Mouse (Mus musculus): ENCODE data around the gene Zmiz1.

Zmiz1 gene

DNA sequence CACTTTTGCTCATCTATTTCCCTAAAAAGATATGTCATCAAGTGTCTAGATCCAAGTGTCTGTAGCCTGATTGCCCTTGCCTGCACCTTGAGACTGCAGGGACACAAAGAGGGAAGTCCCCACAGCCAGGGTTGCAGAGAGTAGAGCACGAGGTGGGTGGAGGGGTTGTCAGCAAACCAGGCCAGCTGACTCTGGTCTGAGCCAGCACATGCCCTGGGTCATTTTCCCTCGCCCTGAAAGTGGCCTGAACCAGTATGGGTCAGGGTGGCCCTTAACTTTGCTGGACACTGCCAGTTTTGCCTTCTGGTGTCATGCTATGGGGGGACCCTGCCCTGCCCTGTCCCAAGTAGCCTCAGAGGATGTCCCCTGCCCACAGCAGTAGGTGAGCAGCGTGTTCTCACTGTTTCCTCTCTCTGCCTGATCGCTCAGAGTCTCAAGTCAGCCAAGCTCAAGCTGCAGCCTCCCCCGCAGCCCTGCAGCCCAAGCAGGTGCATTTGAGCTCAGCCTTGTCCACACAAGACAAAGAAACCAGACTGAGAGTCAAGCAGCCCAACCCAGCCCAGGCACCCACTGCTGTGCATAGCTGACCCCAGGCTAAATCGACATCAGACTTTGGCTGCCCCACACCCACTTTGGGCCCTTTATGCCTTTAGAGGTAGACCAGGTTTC, 14.1 kb downstream of the Zmiz1 start:
- no peak for DNase-seq (ENCODE audit: low spot score in 2 of 2)

DNA sequence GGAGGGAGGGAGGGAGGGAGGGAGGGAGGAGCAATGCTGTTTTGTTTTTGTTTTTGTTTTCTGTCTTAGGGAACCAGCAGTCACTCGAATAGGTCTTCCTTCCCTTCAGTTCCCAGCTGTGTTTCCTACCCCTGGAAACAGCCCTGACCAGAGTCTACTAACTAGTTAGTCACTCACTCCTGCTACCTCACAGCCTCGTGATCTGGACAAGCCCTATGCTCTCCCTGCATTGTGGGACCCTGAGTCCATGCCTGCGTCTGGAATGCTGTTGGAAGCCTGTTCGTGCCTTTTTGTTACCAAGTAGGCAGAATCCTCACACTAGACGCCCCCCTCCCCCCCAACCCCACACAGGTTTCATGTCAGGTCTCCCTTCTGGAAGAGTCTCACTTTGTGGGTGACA, 15.0 kb downstream of the Zmiz1 start:
- DNase-seq (ENCODE audit: low spot score in 2 of 2) = no peak

DNA sequence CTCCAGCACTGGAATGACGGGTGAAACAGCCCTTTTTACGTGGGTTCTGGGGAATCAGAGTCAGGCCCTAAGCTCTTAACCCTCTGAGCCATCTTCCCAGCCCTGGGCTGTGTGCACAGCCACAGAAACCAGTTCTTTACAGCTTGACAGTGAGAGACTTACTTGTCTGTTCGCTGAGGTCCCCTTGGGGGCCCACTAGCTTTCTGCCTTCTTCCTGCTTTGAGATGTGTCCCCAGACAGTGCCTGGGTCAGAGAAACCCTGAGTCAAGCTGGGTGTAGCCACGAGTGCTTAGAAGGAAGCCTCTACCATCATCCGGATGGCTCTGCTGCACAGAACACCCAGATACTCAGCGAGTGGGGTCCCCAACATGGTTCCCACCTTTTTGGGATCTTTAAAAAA, 15.7 kb downstream of the Zmiz1 start:
- no peak for DNase-seq (ENCODE audit: low spot score in 2 of 2)

DNA sequence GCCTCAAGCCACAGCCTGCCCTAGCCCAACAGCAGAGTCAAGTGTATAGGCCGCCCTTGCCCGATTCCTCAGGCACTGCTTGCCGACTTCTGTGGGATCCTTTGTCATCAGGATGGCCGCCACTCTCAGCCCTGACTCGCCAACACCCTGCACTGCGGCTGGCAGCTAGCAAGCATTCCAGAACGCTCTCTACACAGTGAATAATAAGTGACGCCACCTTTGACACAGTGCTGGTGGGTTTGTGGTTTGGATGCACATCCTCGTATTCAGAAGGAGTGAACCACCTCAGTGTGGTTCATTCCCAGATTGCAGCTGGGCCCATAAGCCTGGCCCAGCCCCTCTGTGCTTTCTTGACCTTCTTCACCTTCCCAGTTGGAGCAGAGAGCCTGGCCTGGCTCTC, 17.1 kb downstream of the Zmiz1 start:
- DNase-seq (ENCODE audit: low spot score in 2 of 2) = no peak

DNA sequence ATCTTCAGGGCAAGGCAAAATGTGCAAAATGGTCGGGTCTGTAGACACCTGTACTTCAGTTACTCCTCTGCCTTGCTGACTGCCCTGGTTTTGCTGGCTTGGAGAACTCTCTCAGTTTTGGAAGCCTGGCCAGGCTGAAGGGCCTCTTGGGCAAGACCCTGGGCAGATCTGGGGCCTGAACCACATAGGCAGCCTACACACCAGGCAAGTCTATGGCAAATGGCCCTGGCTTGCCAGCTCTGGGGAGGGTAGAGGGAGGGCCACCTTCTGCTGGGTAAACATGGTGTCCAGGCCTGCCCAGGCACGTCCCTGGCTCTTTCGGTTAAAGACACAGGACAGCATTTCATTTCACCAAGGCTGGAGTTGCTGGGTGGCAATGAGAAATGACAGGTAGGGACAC, 17.5 kb downstream of the Zmiz1 start:
- DNase-seq (ENCODE audit: low spot score in 2 of 2) = peak; percentile 68 to 82

DNA sequence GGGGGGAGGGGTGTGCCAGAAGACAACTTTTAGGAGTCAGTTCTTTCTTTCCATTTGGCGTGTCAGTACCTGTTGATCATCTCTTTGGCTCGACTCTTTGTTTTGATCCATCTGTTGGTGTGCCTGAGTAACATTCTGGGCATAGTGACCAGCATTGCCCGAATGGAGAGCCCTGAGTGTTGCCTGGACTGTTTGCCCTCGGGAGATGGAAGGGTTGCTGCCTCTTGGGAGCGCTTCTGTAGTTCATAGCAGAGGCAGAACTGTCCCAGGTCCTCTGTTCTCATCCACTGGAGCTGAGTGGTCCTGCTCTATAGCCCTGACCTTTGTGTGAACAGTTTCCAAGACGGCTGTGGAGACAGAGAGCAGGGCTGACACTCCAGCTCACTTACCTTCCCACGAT, 18.3 kb downstream of the Zmiz1 start:
- no peak for DNase-seq (ENCODE audit: low spot score in 2 of 2)

DNA sequence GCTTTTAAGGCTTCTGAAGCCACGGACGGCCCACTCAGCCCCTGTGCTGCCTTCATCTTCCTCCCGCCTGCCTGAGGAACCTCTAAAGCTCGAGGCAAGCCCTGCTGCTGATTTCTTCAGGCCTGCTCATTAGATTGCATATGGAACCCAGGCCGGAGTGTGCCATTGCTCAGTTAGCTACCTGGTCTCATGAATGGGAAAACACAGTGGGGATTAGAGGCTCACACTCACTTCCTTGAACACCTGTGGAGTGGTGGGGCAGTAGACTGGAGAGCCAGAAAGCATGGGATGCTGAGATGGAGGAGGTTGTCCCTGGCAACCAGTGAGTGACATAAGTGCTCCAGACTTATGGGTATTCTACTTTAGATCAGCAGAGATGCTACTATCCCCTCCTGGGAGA, 19.3 kb downstream of the Zmiz1 start:
- no peak for DNase-seq (ENCODE audit: low spot score in 2 of 2)

DNA sequence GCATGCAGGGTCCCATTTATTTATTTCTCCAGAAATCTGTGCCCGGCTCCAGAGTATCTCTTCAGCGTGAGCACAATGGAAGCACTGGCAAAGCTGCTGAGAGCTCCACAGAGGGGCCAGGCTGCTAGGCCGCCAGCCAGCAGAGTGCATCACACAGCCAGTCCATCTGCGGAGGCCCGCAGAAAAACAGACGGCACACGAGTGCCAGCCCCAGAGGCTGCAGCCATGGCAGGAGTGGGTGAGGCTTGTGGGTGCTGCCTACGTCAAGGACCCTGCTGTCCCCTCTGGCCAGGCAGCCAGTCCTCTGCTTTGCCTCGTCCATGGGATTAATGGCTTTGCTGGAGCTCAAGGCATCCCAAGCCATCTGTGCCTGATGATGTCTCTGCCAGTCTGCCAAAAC, 19.8 kb downstream of the Zmiz1 start:
- DNase-seq (ENCODE audit: low spot score in 2 of 2) = no peak

DNA sequence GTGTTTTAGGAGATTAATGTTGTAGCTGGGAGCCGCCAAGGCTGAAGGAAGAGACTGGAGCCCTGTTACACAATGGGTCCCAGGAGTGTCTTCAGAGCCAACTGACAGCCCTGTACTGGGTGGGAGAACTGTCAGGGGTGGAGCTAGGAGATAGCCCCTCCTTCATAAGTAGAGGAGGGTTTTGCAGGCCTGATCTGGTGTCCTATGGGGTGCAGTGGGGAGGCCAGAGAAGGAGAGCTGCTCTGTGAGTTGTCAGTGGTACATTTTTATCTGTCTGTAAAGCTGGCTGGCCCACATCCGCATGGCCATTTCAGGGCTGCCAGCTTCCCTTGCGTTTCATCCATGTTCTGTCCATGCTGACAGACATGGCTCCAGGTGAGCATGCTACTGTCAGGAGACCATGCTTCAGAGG, 20.9 kb downstream of the Zmiz1 start:
- DNase-seq (ENCODE audit: low spot score in 2 of 2) = no peak

DNA sequence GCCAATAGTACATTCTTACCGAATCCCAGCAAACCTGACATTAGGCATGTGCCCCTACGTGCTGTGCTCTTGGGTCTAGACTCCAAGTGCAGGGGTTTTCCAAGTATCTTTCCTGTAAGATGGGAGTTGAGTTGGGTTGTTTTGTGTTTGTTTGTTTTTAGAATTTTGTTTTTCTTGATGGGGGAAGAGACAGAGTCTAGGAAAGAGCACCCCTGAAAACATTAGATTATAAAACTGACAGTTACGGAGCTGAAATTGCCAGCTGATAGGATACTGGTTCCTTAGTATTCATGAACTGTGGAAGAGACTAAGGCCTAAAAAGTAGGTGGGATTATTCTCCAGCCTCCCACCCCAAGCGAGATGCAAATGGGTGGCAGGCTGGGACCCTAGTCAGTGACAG, 21.5 kb downstream of the Zmiz1 start:
- DNase-seq (ENCODE audit: low spot score in 2 of 2) = no peak

DNA sequence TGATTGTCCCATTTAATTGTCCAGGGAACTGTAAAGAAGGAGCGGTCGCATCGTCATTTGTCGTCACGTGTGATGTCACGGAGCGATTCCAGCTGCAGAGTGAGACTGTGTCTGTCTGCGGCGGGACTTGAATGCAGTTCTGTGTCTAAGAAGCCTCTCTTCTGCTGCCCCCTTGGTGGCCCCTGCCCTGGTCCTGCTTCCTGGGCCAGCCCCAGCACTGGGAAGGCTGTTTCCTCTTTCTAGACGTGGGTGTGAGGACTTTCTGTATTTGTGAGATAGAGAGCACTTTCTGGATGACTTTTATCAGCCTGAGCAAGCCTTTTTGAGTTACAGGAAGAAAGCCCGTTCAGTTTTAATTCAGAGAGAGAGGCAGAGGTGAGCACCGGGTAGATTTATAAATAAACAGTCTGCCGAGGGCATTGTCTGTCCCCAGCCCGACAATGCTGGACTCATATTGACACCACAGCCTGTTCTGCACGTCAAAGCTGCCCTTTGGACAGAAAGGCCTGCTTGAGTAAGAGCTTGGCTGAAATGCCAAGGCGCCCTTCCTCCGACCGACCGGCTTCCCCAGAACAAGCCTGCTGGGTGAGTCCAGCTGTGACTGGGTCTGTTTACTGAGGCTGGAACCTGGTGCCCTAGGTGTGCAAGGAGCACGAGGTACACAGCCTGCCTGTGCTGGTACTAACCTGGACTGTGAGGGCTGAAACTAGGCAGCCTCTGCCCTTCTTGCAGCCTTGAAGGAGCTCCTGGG, 22.1 kb downstream of the Zmiz1 start:
- DNase-seq (ENCODE audit: low spot score in 2 of 2) = peak; percentile 70 to 87

DNA sequence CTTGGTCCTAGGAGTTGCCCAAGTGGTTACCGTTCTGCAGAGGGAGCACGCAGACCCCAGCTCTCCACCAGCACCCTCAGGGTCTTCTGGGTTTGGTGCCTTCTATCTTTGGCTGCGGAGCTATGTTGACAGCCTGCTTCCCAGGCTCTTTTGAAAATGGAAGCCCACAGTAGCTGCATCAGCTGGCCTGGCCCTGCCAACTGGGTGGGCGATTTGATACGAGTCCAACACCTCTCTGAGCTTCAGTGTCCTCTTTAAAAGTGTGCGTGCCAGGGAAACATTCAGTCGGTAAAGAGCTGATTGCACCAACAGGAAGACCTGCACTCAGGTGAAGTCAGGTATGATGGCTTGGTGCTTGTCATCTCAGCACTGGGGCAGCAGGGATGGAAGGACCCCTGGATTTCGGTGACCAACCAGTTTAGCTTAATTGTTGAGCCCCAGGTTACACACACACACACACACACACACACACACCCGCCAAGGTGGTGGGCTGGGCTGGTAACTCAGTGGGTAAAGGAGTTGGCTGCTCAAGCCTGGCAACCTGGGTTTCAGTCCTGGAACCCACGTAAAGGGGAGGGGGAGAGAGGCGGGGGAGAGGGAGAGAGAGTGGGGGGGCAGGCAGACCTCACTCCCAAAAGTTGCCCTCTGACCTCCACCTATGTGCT, 22.8 kb downstream of the Zmiz1 start:
- DNase-seq (ENCODE audit: low spot score in 2 of 2) = no peak

DNA sequence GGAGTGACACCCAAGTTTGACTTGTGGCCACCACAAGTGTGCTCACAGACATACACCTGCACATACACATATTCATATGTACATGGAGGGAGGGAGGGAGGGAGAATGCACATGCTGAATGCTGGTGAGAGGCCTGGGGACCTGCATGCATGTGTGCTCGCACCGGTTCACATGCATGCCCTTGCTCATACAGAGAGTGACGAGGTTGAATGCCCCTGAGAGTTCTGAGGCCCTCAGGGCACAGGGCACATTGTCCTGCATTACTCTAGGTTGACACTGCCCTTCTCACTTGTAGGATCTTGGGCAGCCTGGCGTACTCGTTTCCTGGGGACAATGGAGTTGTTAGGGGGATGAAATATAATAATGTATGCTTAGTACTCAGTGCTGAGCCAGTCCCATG, 23.4 kb downstream of the Zmiz1 start:
- DNase-seq (ENCODE audit: low spot score in 2 of 2) = no peak

DNA sequence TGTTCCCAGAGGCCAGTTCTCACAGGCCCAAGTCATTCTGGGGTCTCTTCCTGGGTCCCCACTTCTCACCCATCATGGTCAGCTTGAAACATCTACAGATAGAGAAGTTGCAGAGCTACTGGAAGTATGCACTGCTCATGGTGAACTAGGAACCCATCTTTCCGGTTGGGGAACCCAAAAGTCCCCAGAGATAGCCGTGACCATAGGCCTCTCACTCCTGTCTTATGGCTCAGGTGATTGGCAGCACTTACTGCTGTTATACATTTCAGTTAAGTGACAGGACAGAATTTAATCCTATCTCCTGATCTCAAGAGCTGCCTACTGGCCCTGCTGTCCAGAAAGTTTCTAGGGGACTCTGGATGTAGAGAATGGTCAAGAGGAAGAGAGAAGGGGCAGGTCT, 24.3 kb downstream of the Zmiz1 start:
- DNase-seq (ENCODE audit: low spot score in 2 of 2) = no peak

DNA sequence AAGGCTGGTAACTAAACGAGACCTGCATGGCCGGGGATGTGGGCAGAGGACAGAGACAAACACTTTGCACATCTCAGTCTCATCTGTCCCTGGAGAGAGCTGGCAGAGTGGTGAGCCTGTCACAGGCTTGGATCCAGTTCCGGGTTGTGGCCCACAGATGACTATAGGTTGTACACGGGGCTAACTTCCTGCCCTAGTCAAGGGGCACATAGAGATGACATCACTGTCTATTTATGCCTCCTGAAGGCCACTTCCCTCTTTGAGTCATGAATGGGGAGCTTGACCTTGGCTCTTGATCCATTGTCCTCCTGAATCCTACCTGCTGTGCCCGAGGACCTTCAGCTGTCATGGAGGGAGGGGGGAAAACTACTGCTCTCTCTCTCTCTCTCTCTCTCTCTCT, 25.1 kb downstream of the Zmiz1 start:
- no peak for DNase-seq (ENCODE audit: low spot score in 2 of 2)

DNA sequence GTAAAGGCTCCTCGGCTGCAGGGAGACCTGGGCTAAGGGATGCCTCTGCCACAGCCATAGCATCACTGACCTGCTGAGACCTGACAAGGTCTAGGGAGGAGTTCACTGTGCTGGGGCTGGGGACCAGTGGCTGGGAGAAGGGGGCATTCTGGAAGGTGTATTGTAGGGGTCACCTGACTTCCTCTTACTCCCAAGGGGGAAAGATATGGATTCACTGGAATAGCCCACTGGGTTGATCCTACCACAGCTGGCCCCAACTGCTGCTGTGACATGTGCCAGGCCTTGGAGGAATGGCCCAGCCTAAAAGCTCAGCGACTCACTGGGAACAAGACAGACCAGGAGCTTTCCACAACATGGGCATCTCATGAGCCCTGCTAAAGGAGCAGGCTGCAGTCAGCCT, 27.2 kb downstream of the Zmiz1 start:
- no peak for DNase-seq (ENCODE audit: low spot score in 2 of 2)

DNA sequence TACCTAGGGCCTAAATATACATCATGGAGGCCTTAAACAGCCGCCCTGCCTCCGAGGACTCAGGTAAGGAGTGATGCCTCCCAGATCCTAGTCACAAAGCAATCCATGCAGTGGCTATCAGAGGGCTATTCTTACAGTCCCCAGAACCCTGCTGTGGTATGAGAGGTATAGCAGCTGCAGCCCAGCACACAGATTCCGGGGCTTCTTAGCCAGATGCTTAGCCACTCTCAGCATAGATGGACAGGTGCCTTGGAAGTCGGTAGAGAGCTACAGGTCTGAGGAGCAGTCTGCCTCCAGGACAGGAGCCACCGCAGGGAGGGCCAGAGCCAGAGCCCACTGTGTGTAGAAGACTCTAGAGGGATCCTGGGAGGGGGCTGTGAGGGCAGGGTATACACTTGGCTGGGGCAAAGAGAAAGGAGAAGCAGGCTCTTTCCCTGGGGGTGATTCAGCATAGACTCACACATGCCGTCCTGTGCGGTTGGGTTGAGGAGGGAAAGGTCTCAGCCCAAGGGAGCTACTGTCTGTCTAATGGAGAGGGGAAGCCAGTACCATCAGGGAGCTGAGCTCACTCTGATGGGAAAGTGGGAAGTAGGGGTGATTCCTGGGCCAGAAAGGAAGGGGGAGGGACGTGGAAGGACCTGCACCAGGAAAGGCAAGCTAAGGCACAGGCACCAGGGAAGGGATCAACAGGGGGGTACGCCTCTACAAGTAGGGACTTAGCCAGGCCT, 27.9 kb downstream of the Zmiz1 start:
- DNase-seq (ENCODE audit: low spot score in 2 of 2) = no peak

DNA sequence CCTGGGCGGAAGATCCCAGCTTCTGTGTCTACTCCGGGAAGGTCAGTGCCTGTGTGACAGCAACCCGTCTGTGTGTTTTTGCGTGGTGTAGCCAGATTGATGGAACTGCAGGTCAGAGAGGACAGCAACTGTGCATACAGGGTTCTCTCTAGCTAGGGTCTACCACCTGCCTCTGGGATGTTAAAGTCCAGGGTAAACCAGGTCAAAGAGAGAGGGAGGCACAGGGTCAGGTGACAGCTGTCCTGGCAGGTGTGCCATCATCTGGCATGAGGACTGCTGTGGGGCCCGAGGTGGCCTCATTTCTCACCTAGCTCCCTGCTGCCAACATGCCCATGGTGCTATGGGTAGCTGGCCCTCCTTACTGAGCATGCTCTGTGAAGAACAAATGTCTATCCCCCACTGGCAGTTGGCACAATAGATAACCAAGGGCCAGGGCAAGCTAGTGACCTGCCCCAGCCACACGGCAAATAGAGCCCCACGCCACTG, 28.5 kb downstream of the Zmiz1 start:
- DNase-seq (ENCODE audit: low spot score in 2 of 2) = no peak

DNA sequence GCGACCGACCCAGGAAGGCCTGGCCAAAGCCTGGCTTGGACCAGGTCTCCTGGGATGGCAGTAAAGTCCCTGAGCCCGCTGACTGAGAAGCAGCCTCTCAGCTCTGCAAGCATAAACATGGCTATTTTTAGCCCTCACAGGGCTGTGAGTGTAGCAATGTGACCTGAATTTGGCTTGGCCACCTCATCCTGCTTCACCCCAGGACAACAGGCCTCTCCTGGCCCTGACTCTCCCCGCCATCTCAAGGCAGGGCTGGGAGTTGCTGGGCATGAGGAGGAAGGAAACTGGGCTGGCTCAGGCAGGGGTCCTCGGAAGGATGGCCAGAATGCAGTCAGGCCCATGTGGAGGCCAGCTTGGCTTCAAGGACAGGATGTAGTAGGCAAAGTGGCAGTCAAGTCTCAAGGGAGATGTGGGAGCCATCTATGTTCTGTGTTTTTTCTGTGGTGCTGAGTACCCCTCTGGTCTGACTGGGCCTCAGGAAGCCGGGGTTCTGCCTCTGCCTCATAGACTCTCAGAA, 29.2 kb downstream of the Zmiz1 start:
- DNase-seq (ENCODE audit: low spot score in 2 of 2) = no peak

DNA sequence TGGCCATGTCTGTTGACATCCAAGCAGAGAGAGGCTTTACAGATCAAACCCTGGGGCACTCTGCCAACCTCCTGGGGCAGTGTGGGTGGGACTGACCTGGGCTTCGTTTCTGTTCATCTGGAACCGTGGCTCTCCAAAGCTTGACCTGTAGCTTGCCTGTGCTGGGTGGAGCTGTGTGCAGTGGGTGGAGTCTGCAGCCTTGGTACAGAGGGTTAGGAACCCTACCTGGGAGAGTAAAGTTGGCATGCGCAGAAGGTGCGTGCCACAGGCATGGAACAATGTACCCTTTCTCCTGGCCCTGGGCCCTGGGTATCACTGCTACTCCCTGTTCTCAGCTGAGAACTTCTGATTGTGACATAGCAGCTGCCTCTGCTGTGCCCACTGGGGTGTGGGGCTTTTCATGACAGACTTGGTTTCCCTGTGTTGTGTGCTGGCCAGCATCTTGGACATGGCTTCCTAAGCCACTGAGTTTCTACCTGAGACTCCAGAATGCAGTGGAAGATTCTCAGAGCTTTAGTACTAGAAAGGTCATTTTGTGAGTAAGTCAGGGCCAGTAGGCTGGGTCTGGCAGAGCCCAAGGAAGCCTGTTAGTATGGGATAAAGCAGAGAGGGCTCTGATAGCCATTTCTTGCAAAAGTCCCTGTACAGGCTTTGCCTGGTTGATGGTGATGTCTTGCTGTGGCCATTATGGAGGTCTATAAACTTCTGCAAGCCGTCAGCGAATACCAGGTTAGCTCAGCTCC, 30.5 kb downstream of the Zmiz1 start:
- no peak for DNase-seq (ENCODE audit: low spot score in 2 of 2)

DNA sequence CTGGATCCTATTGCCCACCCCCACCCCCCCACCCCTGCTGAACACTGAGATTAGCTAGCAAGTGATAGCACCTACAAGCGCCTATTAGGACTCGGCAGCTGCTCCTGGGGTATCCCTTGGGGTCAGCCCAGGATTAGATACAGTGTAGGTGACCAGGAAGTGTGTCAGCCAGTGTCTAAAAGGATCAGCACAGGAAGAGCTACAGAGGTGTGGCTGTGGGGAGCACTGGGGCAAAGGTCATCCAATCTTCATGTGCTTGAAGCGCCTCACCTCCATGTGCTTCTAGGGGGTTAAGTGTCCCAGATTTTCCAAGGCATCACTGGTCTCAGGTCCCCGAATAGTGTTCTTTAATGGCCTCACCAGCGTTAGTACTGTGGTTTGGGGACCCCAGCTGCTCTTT, 33.0 kb downstream of the Zmiz1 start:
- DNase-seq (ENCODE audit: low spot score in 2 of 2) = no peak

Measured in urinary bladder, adult 18-20 months (tissue).